ENCODE assay signal across 12 mouse cellular contexts in genomic region chr14:25599934-25600333, GRCm38 (mm10).
DNase-seq lines count a peak whose midpoint lies in the region; ATAC-seq and TF ChIP-seq lines count a peak whose summit lies in the region.
"Had no signal": no experiment of that assay in that cellular context is flagged by ENCODE, and none has a peak within 500 bp of the region (broad histone marks: within the 10 kb centered on the region; RNA-seq: fewer than 3 reads in every experiment).

No protein-coding gene starts in this region.

- TF ChIP-seq CTCF in small intestine, adult 2 months (IDR thresholded peaks at IDR 0.05; ENCODE audit: extremely low read depth, insufficient read length, insufficient replicate concordance, low read depth, low read length), result 0 out of 2 replicates have a peak, but pooled peaks have one; percentile 6

- DNase-seq in gastrocnemius, postnatal 25 days, result peak; percentile 56
- no peak for DNase-seq in gastrocnemius, postnatal 4 days (ENCODE audit: low spot score in 2 of 2)
- DNase-seq in midbrain, embryonic 10.5 days (ENCODE audit: low spot score), result no peak
- peak; percentile 52 to 55 for DNase-seq in cerebellum, postnatal 36 days
- DNase-seq in layer of hippocampus, adult 18-20 months (ENCODE audit: low spot score in 2 of 2), result no peak
- DNase-seq in layer of hippocampus, adult 8-10 months (ENCODE audit: low spot score in 2 of 2), result no peak
- DNase-seq: kidney, adult 2 months; thymus, postnatal 25 days had no signal

- H3K4me2 ChIP-seq in midbrain, embryonic 13.5 days (replicated peaks), result no peak overlapping the region

- H3K27ac ChIP-seq in midbrain, embryonic 13.5 days, result 0 out of 2 replicates have a peak overlapping the region, but pooled peaks have one; percentile 42
- no peak overlapping the region for H3K27ac ChIP-seq in midbrain, embryonic 10.5 days (replicated peaks)
- H3K27ac ChIP-seq in small intestine, adult 2 months (ENCODE audit: insufficient read depth, low read depth, low read length), result no peak overlapping the region

- H3K36me3 ChIP-seq in midbrain, embryonic 13.5 days, result peaks cover 39% of the 10 kb centered on the region
- H3K36me3 ChIP-seq in midbrain, embryonic 10.5 days, result peaks cover 57% of the 10 kb centered on the region
- H3K36me3 ChIP-seq in small intestine, adult 2 months (ENCODE audit: control insufficient read depth, insufficient read depth, low read length), result peaks cover 20% of the 10 kb centered on the region
- H3K36me3 ChIP-seq: G1E had no signal

- WGBS in midbrain, embryonic 13.5 days, result 82% methylated on average over 12 of the region's 12 CpGs
- 79% methylated on average over 12 of the region's 12 CpGs for WGBS in midbrain, embryonic 10.5 days
- WGBS in small intestine, adult 2 months, result 73% methylated on average over 12 of the region's 12 CpGs

- H3K4me1 ChIP-seq in midbrain, embryonic 13.5 days (replicated peaks), result peaks cover 50% of the 10 kb centered on the region
- peaks cover 50% of the 10 kb centered on the region for H3K4me1 ChIP-seq in midbrain, embryonic 10.5 days
- no peaks in the 10 kb centered on the region for H3K4me1 ChIP-seq in small intestine, adult 2 months (ENCODE audit: control insufficient read depth, insufficient read depth, insufficient read length, low read length)

- H3K4me3 ChIP-seq in midbrain, embryonic 13.5 days (replicated peaks), result no peak overlapping the region
- no peak overlapping the region for H3K4me3 ChIP-seq in midbrain, embryonic 10.5 days
- no peak overlapping the region for H3K4me3 ChIP-seq in small intestine, adult 2 months (ENCODE audit: low read depth, low read length)

- no peaks in the 10 kb centered on the region for H3K27me3 ChIP-seq in midbrain, embryonic 13.5 days
- no peaks in the 10 kb centered on the region; the same call in 1 of the 2 replicates for H3K27me3 ChIP-seq in midbrain, embryonic 10.5 days (ENCODE audit: low read depth, poor library complexity, severe bottlenecking)
- no peaks in the 10 kb centered on the region for H3K27me3 ChIP-seq in small intestine, adult 2 months (ENCODE audit: control insufficient read depth, insufficient read depth, low read length)

- no peak for ATAC-seq in midbrain, embryonic 13.5 days
- ATAC-seq: forebrain, embryonic 16.5 days had no signal

- H3K9me3 ChIP-seq in midbrain, embryonic 13.5 days, result no peaks in the 10 kb centered on the region
- H3K9me3 ChIP-seq in midbrain, embryonic 10.5 days (replicated peaks), result no peaks in the 10 kb centered on the region

- no peak overlapping the region for H3K9ac ChIP-seq in midbrain, embryonic 13.5 days (replicated peaks)

- no peak for TF ChIP-seq POLR2A in small intestine, adult 2 months (IDR thresholded peaks at IDR 0.05; ENCODE audit: low read depth, low read length)

Comparison
In these comparisons a context has a peak if more than half of its experiments do, and no peak if none do; other contexts are left out.
1. DNase-seq: peak in gastrocnemius, postnatal 25 days (single experiment) and cerebellum, postnatal 36 days (2 of 2); none in gastrocnemius, postnatal 4 days (0 of 2), midbrain, embryonic 10.5 days (single experiment), layer of hippocampus, adult 18-20 months (0 of 2) and layer of hippocampus, adult 8-10 months (0 of 2).